Mouse (Mus musculus): ENCODE measurements around the gene Sycp2.

Gene Sycp2

GRCm38 (mm10) chr2:178407053-178407815 lies at the start of gene Sycp2:
Gene Sycp2, minus strand, starts transcription at chr2:178407685.
- DNase-seq = peak in 1 of 2 experiments; percentile 24

DNA sequence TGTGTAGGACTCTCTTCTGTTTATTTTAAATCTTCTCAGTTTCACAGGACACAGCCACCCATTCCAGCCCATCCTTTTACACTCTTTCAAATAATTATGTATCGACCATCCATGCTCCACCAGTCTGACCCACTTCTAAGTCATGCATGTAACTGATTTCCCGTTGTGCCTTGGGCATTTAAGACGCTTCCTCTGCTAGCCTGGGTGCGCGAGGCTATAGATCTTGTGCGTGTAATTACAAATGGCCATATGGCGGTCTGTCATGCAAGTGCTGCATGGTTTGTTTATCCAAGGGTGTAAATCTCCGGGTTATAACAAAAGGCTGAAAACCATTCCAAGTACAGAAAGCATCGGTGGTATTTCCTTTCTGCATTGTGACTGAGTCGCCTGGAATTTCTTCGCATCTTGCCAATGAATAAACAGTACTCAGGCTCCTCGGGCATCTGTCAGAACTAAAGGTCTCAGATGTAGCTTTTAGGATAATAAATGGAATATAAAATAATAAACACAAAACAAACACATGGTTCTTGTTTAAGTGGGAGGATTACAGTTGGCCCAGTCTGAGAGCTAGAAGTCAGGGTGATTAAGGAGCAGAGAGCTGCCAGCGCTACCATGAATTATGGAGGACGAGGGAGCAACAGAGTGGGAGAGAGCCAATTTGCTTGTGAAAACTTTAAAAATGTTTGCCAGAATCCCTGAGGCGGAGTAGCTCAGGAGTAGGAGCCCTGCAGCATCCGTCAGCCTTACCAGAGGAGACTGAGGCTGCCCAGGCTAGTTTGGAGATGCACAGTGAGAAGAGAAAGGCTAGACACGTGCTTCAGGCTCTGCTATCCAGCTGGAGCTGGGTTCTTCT lies 47.4 kb upstream of the Sycp2 start:
- peak; percentile 34 to 39 for DNase-seq

GRCm38 (mm10) chr2:178450961-178451360 lies 43.5 kb upstream of the Sycp2 start:
- DNase-seq = no peak

- DNase-seq = no peak
Observed at GRCm38 (mm10) chr2:178450236-178450635, 42.8 kb upstream of the Sycp2 start.

DNA sequence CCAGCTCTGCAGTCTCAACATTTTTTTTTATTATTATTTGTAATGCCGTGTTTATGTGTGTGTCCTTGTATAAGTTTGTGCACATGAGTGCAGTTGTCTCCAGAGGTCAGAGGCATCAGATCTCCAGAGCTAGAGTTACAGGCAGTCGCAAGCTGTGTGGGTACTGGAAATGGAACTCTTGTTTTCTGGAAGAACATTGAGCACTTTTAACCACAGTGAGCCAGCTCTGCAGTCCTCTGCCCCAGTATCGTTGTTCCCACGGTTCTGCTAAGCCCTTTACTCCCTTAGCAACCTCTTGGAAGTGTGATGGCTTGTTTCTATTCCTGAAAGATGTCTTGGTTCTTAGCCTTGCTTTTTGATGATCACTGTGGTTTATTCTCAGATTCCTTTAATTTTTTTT lies 41.9 kb upstream of the Sycp2 start:
- DNase-seq = no peak

GRCm38 (mm10) chr2:178437311-178437710 lies 29.8 kb upstream of the Sycp2 start:
- DNase-seq = no peak

DNA sequence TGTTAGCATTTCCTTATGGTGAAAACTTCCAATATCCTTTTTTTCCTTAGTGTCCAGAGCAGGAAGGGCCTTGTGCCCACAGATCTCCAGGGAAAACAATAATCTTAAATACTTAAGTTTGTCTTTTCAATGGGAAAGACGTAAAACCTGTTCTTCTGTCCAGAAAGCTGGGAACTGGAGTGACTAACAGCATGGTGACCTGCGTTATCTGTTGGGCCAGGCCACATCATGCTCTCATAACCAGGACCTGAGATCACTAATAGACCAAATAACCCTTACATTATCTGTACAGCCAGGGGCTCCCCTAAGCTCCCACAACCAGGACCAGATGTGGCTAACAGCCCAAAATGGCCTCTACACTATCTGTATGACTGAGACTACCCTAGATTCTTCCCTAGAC lies 26.4 kb upstream of the Sycp2 start:
- DNase-seq = no peak

GRCm38 (mm10) chr2:178433495-178433894 lies 26.0 kb upstream of the Sycp2 start:
- DNase-seq = no peak

DNA sequence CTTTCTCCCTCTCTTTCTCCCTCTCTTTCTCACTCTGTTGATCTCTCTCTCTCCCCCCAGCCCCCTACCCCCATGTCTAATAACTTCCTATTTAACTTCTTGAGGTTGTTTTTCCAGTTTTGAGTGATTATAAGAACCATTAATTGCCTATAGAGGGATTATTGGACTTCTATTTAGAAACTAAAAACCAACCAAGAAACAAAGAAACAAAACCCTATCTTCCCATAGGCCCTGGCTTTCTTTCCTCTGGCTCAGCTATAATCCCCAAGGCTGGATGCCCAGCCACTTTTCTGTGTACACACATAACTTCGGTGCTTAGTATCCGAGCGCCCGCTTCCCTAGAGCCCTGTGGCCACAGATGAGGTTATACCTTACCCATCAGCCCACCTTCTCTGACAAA lies 22.7 kb upstream of the Sycp2 start, which contains the start of gene Cdh26:
Gene Cdh26, plus strand, starts transcription at position 301 of the 400 bp plus-strand sequence.
- no peak for DNase-seq

GRCm38 (mm10) chr2:178429426-178429825 lies 21.9 kb upstream of the Sycp2 start:
- DNase-seq = no peak

GRCm38 (mm10) chr2:178428676-178429075 lies 21.2 kb upstream of the Sycp2 start:
- DNase-seq = no peak

DNA sequence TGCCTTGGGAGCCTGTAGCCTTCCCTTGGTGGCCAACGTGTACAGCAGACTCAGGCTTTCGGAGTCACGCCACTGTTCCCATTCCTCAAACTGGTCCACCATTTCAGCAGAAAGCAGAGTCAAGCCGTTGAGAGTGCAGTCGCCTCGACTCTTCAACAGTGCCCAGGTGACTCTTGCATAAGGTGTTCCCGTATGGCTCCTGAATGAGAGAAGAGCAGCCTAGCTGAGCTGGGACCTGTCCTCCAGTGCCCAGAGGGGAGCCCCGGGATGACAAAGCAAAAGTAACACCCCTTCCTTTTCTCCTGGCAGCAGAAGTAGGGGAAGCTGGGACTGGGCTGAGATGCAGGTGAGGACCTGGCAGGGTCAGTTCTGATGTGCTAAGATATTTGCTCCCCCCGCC lies 20.7 kb upstream of the Sycp2 start:
- no peak for DNase-seq

- DNase-seq = no peak
Observed at GRCm38 (mm10) chr2:178427181-178427580, 19.7 kb upstream of the Sycp2 start.

DNA sequence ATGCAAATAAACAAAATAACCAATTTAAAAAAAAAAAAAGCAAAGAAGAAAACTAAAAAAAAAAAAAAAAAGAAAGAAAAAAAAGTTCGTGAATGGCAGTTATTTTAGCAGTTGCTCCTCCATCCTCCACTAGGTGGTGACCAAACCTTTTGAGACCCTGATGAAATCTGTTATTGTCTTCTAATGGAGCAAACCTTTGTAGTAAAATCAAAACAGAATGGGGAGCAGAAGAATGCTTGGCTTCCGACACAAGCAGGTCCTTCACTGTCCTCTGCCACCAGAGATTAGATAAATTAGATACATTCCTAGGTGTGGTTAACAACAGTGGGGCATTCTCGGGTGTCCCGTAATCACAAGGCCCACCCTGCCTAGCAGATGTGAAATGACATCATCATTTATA lies 18.7 kb upstream of the Sycp2 start:
- peak in 1 of 2 experiments; percentile 39 for DNase-seq

GRCm38 (mm10) chr2:178423223-178423622 lies 15.7 kb upstream of the Sycp2 start:
- peak in 1 of 2 experiments; percentile 1 for DNase-seq

DNA sequence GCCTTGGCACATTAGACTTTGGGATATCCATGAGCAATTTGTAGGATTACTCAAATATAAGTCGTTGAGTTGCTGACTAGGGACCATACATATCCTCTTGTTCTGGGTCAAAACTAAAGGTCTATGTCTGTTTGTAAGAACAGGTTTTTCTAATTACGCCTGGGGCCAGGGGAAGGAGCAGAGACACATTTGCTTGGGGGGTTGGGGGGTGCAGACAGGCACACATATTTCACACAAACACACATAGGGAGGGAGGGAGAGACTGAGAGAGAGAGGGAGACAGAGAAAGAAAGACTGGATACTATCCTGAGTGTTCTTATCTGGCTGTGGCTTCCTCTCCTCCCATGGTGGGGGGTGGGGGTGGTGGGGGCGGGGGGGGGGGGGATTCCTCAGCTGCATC lies 14.7 kb upstream of the Sycp2 start:
- DNase-seq = no peak

GRCm38 (mm10) chr2:178421603-178422002 lies 14.1 kb upstream of the Sycp2 start:
- DNase-seq = peak; percentile 5 to 36

DNA sequence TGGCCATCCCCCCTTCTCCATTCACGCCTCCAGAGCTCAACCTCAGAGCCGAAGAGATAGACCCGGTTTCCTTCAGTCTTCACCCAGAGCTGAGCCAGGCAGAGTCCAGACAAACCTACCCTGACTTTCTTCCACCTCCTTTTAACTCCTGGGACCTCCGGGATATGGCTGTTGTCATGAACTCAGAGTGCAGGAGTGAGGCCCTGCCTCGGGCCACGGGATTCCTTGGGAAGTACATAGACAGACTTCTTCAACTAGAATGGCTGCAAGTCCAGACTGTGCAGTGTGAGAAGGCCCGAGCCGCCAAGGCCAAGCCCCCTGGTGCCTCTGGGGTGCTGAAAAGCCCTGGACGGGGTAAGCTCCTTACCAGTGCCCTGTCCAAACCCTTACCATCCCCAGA lies 13.1 kb upstream of the Sycp2 start:
- DNase-seq = no peak

DNA sequence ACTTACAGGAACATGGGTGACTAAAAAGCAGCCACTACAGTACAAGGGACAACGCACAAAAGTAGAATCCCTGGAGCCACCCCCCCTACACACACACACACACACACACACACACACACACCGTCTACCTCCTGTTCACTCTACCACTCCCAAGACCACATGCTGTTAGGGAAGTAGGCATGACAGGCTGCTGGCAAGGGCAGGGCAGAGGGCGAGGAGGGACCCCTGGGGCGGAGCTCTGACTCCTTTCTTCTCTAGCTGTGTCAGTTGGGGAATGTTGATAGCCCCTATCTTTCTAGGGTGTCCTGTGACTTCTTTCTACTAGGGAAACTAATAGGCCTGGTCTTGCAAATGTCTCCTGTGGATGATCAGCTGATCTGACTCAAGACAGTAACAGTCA lies 9.5 kb upstream of the Sycp2 start:
- DNase-seq = peak in 1 of 2 experiments; percentile 16

DNA sequence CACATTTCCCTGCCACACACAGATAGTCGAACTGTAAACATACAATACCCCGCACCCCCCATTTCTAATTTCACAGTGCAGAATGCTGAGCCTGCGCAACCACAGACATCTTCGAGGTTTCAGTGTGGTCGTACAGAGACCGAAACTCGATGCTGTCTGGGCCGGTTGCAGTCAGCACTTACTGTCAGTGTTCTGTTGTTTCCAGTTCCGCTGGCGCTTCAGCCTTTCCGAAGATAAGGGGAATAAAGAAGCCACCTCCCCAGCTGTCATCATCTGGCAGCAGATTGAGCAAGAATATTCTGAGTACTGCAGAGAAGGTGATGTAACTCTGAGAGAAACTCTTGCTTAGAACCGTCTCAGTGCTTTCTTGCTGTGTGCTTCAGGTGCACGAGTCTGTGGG lies 8.9 kb upstream of the Sycp2 start:
- DNase-seq = peak; percentile 51 to 59

DNA sequence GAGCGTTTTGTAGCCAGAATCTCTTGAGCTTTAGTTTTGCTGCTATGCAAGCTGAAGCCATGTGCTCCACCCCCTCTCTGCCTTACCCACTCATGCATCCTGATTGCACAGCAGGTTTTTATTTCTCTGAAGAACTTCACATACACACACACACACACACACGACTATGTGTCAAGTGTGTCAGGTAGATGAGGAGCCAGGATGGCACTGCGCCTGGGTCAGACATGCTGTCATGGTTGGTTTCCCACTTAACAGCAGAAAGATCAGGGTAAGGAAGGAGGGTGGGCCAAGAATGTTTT lies 7.6 kb upstream of the Sycp2 start:
- DNase-seq = no peak

DNA sequence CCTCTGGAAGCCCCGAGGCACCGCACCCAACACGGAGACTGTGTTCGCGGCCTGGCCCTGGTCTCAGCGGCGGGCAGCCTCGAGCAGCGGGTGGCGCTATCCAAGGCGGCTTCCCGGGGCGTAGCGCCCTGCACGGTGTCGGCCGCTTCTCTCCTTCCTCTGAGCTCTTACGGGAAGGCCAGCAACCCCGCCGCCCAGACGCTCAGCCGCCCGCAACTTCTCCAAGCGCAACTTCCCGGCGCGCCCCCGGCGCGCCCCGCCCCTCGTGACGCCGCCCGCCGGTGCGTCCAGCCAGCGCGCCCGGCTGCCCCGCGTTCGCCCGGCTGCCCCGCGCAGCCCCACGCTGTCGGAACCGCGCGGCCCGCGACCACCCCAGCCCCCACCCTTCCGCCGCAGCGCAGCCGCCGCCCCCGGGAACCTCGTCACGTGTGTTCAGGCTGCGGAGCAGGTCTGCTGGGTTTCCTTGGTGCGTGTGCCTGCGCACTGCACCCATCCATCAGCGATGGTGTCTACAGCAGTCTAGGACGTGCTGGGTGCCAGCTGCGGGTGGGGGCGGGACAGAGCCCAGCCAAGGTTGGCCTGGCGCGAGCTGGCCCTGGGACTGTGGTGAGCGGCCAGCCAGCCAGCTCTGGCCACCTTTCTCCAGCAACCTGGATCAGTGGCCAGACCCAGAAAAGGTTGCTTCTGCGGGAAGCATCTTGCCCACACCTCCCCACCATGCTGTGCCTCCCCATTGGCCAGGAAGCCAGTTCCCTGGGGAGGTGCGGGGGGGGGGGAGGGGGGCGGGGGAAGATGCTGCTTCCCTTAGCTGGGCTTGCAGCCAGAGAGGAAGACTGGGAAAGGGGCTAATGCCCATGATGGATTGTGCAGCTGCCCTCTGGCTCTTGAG lies 7.0 kb upstream of the Sycp2 start, which contains the start of the genes Ppp1r3d and Fam217b:
Gene Ppp1r3d, minus strand, starts transcription at position 212 of the 889 bp plus-strand sequence.
Gene Fam217b, plus strand, starts transcription at position 264 of the 889 bp plus-strand sequence.
- DNase-seq = peak; percentile 69 to 79

Data from lung, postnatal 4 days (tissue).